Mouse (Mus musculus): ENCODE data around the gene Bloc1s5. TPM values are rescaled to one million over a fixed set of nuclear protein-coding genes. Genes with fewer than 3 reads are reported as not detected.
"Not testable (repeated sequence)": the region's sequence is repeated elsewhere in the genome, so short reads cannot be mapped to it uniquely, and the experiment has no call there.

Bloc1s5 gene
- polyA plus RNA-seq, 1 experiment from 2014 or later, result 20.8 TPM

DNA sequence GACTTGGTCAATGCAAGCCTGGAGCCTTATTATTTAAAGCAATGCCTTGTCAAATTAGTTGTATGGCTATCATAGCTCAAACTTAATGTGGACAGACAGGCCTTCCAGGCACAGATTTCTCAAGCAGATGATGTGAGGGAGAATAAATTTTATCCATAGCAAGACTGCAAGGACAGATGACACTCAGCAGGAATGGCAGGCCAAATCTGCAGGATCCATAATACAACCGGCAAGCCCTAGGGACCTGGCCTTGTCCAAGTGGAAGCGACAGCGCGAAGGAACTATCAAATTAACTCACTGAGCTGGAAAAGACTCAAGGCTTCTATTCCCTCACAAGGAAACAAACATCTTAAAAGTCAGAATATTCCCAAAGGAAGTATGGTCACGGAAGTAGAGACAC is 6.1 kb upstream of the Bloc1s5 start:
- Histone ChIP-seq H3K27me3 (no peaks in the 10 kb centered on the region), H3K36me3 (peaks cover 30% of the 10 kb centered on the region), H3K9ac (no peak overlapping the region), H3K9me3 (no peaks in the 10 kb centered on the region), H3K27ac (replicated peaks) (no peak overlapping the region), H3K4me1 (replicated peaks) (no peaks in the 10 kb centered on the region), H3K4me2 (no peak overlapping the region), H3K4me3 (no peak overlapping the region)
- 87% methylated on average over 5 of the region's 5 CpGs for WGBS
- ATAC-seq (ENCODE audit: low FRiP score, low read depth), result no peak

DNA sequence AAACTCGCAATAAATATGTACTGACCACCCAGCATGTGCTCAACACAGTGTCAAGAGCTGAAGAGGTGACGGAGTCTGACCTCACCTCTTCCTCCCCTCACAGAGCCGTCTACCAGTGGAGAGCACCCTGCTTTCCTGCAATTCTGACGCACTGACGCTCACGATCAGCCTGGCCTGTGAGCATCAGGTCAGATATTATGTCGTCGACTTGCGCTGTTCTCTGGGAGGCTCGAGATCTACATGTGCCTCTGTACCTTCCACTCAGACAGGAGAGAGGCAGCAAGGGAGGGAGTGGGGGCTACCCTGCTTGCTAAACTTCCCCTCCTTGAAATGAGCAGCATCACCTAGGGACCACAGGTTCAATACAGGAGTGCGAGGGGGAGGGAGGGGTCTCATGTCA is 3.8 kb upstream of the Bloc1s5 start:
- Histone ChIP-seq H3K4me1 (replicated peaks) (peaks cover 9% of the 10 kb centered on the region), H3K9me3 (no peaks in the 10 kb centered on the region), H3K4me3 (no peak overlapping the region), H3K36me3 (peaks cover 12% of the 10 kb centered on the region), H3K27me3 (no peaks in the 10 kb centered on the region), H3K27ac (replicated peaks) (no peak overlapping the region), H3K4me2 (no peak overlapping the region), H3K9ac (no peak overlapping the region)
- no peak for ATAC-seq (ENCODE audit: low FRiP score, low read depth)
- WGBS, result 81% methylated on average over 11 of the region's 11 CpGs

DNA sequence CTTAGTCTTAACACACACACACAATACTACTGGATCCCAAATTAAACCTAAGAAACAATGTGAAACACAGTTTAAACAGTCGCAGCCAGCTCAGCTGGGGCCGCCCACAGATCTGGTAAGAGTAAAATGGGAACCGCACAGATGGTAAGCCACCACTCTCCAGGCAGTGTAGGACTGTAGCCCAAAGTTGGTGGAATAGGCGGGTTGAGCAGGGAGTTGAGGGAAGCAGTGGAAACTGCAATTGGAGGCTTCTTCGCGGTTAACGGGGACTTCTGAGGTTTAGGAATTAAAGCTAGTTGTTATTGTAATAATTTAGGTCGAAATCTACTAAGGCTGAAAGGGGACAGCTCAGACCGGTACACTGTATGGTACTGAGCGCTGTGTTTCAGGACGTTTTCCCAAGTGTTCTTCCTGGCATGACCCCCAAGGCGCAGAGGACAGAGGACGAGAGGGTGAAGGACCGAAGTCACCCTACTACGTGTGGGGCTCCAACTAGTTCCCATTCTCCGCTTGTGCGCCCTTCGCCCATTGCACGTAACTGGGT is 581 bp downstream of the Bloc1s5 start:
- Histone ChIP-seq H3K9ac (peak overlapping the region; percentile 77), H3K36me3 (no peaks in the 10 kb centered on the region), H3K27ac (replicated peaks) (peak overlapping the region; percentile 81), H3K4me2 (peak overlapping the region; percentile 60), H3K4me1 (replicated peaks) (peaks cover 10% of the 10 kb centered on the region), H3K4me3 (peak overlapping the region; percentile 78), H3K27me3 (no peaks in the 10 kb centered on the region), H3K9me3 (no peaks in the 10 kb centered on the region)
- peak; percentile 87 for ATAC-seq (ENCODE audit: low FRiP score, low read depth)
- WGBS, result under 1% methylated on average over 19 of the region's 19 CpGs

DNA sequence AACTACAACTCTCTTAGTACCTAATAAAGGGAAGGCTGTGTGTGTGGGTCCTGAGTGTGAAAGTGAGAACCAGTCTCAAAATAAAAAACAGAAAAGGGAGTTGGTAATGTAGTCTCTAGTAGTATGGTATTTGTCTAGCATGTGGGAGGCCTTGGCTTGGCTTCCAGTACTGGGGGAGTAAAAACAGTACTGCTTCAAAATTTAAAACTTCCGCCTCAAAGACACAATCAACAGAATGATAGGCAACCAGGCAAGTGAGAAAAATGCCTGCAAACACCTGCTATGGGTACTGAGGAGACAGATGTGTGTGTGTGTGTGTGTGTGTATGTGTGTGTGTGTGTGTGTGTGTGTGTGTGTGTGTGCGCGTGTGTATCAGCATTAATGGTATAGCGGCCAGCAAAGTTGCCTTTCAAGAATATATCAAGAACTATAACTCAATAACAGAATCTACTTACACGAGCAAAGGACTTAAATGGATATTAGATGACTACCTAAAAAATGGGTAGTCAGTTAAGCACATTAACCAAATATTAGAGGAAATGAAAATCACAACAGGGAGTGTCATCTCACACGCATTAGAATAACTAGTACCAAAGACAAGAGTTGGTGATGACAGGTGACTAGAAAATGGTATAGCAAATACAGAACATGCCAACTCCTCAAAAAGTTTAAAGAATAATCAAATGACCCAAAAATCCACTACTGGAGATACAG is 1.5 kb downstream of the Bloc1s5 start:
- H3K9me3 ChIP-seq, result no peaks in the 10 kb centered on the region
- H3K36me3 ChIP-seq, result no peaks in the 10 kb centered on the region
- peaks cover 10% of the 10 kb centered on the region for H3K4me1 ChIP-seq (replicated peaks)
- no peak overlapping the region for H3K9ac ChIP-seq
- ATAC-seq (ENCODE audit: low FRiP score, low read depth), result no peak
- H3K27ac ChIP-seq (replicated peaks), result no peak overlapping the region
- H3K27me3 ChIP-seq, result no peaks in the 10 kb centered on the region
- WGBS, result 93% methylated on average over 6 of the region's 6 CpGs
- peak overlapping the region; percentile 78; the same call in 1 of the 2 replicates for H3K4me3 ChIP-seq
- H3K4me2 ChIP-seq, result peak overlapping the region; percentile 60; the same call in 1 of the 2 replicates

DNA sequence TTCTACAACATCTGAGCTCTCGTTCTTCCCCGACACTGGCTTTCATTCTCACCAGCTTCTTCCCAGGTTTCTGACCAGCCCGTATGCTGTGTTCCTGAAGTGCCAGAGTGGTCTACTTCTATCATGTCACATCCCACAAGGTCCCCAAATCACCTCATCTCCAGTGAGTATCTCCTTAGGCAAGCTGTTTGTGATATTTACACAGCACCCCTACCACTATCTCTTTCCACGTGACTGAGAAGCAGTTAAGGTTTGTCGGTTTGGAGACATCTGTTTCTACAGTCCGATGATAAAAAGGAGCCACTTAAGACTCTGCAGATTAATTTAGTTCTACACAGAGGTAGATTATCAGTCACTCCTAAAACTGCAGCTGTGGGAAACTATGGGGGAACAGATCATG is 2.4 kb downstream of the Bloc1s5 start:
- ATAC-seq (ENCODE audit: low FRiP score, low read depth), result no peak
- Histone ChIP-seq H3K4me2 (no peak overlapping the region), H3K9ac (no peak overlapping the region), H3K36me3 (no peaks in the 10 kb centered on the region), H3K9me3 (no peaks in the 10 kb centered on the region), H3K4me3 (no peak overlapping the region), H3K4me1 (replicated peaks) (peaks cover 10% of the 10 kb centered on the region), H3K27ac (replicated peaks) (no peak overlapping the region), H3K27me3 (no peaks in the 10 kb centered on the region)
- 91% methylated on average over 6 of the region's 6 CpGs for WGBS

DNA sequence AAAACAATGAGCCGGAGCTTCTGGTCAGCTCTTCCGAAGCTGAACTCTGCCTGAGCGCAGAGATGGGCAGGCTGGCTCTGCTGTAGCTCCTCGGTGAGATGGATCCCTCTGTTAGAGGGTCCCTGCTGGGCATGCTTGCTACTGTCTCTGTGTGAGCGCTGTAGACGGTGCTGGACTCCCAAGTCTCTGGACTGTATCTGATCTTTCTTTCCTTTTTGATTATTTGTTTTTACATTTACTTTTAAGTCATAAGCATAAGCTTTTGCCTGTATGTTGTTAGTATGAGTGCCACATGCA is 8.7 kb downstream of the Bloc1s5 start:
- no peaks in the 10 kb centered on the region for H3K27me3 ChIP-seq
- 19% methylated on average over 6 of the region's 6 CpGs for WGBS
- H3K9me3 ChIP-seq, result no peaks in the 10 kb centered on the region
- H3K4me2 ChIP-seq, result no peak overlapping the region
- no peak overlapping the region for H3K9ac ChIP-seq
- 0 out of 2 replicates have a peak, but pooled peaks cover 3% of the 10 kb centered on the region for H3K4me1 ChIP-seq (replicated peaks)
- no peak overlapping the region for H3K4me3 ChIP-seq
- no peak overlapping the region for H3K27ac ChIP-seq (replicated peaks)
- H3K36me3 ChIP-seq, result no peaks in the 10 kb centered on the region
- peak; percentile 51; the same call in 1 of the 2 replicates for ATAC-seq (ENCODE audit: low FRiP score, low read depth)

DNA sequence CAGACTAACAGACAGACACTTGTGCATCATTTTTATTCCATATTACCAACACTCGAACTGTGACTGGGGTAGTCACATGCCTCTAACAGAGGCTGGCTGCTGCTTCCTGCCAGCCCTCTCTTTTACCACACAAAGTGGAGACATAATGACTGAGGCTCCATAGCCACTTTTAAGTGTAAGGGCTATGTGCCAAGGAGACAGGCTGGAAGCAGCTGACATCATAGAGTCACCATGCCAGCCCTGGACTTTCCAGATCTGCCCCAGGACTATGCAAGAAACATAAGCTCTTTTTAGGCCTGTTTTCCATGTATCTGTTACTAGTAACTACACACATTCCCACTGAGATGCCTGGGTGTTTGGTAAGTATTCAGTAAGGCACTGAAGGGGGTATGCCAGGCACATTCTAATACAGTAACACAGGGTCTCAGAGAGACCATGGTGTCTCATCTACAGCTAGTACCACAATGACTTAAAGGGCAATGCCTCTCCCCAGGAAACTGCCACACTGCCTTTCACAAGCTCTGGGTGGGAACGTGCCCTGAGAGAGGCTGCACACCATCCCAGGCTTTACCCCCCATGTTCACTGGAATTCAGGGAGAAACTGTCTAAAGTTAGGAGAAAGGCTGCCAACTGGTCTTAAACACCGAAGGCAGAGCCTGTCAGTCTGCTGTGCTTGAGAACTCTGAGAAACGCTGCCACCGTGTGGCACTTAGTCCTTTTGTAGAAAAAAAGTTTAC is 9.2 kb downstream of the Bloc1s5 start:
- ATAC-seq (ENCODE audit: low FRiP score, low read depth), result peak; percentile 51; the same call in 1 of the 2 replicates
- Histone ChIP-seq H3K36me3 (no peaks in the 10 kb centered on the region), H3K9ac (no peak overlapping the region), H3K4me1 (replicated peaks) (0 out of 2 replicates have a peak, but pooled peaks cover 3% of the 10 kb centered on the region), H3K27me3 (no peaks in the 10 kb centered on the region), H3K27ac (replicated peaks) (no peak overlapping the region), H3K4me3 (no peak overlapping the region), H3K9me3 (no peaks in the 10 kb centered on the region), H3K4me2 (no peak overlapping the region)
- WGBS, result 17% methylated on average over 5 of the region's 5 CpGs

DNA sequence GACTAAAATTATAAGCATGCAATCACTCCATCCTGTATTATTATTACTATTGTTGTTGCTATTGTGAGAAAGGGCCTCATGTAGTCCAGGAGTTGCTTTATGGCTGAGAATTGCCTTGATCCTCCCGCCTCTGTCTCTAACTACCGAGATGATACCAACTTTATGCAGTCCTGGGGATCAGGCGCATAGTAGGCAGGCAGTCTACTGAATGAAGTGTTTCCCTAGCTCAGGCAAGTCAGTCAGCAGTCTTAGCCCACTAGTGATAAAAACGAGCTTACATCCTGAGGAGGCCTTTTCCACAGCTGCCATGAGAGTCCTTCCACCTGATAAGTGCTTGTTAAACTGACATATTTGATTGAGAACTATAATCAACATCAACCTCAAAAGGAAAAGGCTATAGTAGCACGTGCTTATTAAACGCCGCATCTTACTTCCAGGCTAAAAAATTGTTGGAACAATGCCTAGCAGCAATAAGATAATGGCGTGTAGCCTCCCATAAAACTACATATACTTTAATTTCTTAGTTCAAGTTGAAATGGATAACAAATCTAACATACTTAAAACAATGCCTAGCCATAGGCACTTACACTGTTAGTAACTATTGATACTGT is 10.5 kb downstream of the Bloc1s5 start:
- H3K4me1 ChIP-seq (replicated peaks), result 0 out of 2 replicates have a peak, but pooled peaks cover 3% of the 10 kb centered on the region
- no peaks in the 10 kb centered on the region for H3K9me3 ChIP-seq
- no peak overlapping the region for H3K4me2 ChIP-seq
- no peak overlapping the region for H3K4me3 ChIP-seq
- no peaks in the 10 kb centered on the region for H3K27me3 ChIP-seq
- H3K27ac ChIP-seq (replicated peaks), result no peak overlapping the region
- no peak overlapping the region for H3K9ac ChIP-seq
- WGBS, result 88% methylated on average over 8 of the region's 8 CpGs
- ATAC-seq (ENCODE audit: low FRiP score, low read depth), result no peak
- no peaks in the 10 kb centered on the region for H3K36me3 ChIP-seq

DNA sequence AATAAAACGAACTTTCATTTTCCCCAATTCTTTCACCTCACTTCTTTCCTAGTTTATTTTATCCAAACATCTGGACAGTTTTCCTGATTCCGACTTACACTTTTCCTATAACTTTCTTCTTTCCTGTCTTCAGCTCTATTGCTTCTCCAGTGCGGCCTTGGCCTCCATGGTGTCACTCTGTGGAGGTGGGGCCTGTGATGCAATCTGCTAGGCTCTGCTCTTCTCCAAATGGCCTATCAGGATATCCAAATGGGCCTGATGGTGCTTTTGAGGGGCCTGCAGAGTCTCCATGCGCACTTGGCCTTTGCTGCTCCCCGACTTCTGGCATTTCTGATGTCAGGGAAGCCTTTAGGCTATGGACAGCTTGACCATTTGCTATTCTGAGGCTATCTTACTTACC is 11.6 kb downstream of the Bloc1s5 start:
- no peak overlapping the region for H3K27ac ChIP-seq (replicated peaks)
- 0 out of 2 replicates have a peak, but pooled peaks cover 3% of the 10 kb centered on the region for H3K4me1 ChIP-seq (replicated peaks)
- no peak overlapping the region for H3K9ac ChIP-seq
- WGBS, result 93% methylated on average over 5 of the region's 5 CpGs
- ATAC-seq (ENCODE audit: low FRiP score, low read depth), result no peak
- no peak overlapping the region for H3K4me3 ChIP-seq
- H3K9me3 ChIP-seq, result no peaks in the 10 kb centered on the region
- H3K27me3 ChIP-seq, result no peaks in the 10 kb centered on the region
- H3K4me2 ChIP-seq, result no peak overlapping the region
- no peaks in the 10 kb centered on the region for H3K36me3 ChIP-seq

DNA sequence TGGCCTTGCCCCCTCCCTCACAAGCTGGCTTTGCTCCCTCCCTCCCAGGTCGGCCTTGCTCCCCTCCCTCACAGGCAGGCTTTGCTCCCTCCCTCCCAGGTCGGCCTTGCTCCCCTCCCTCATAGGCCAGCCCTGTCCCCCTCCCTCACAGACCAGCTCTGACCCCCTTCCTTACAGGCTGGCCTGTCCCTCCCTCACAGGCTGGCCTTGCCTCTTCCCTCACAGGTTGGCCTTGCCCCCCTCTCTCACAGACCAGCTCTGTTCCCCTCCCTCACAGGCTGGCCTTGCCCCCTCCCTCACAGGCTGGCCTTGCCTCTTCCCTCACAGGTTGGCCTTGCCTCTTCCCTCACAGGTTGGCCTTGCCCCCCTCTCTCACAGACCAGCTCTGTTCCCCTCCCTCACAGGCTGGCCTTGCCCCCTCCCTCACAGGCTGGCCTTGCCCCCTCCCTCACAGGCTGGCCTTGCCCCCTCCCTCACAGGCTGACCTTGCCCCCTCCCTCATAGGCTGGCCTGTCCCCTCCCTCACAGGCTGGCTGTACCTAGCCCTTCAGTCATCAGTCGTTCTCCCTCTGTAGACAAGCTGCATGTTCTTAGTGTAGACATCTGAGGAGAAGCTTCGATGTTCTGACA is 16.8 kb downstream of the Bloc1s5 start:
- not testable (repeated sequence) for ATAC-seq (ENCODE audit: low FRiP score, low read depth); H3K4me2 ChIP-seq; H3K9ac ChIP-seq; H3K9me3 ChIP-seq; H3K4me1 ChIP-seq (replicated peaks); H3K27ac ChIP-seq (replicated peaks); H3K36me3 ChIP-seq; H3K4me3 ChIP-seq; H3K27me3 ChIP-seq
- WGBS, result 87% methylated on average over 4 of the region's 4 CpGs

DNA sequence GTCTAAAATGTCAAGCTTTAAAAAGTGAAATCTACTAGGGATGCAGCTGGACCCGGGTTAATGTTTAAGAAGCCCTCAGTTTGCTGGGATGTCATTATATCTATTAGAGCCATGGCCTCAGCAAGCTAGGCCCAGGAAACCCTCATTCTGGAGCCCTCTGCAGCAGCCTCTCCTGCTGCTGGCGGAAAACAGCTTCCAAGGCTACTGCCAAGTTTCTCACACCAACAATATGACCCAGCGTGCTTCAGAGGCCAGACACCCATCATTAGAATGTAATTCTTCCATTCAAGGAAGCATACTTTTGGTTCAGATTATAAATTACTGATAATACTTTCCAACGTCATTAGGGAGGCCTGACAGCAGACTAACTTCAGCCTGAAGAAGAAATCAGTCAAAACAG is 18.0 kb downstream of the Bloc1s5 start:
- no peak overlapping the region for H3K27ac ChIP-seq (replicated peaks)
- no peaks in the 10 kb centered on the region for H3K9me3 ChIP-seq
- H3K27me3 ChIP-seq, result no peaks in the 10 kb centered on the region
- H3K36me3 ChIP-seq, result peaks cover 10% of the 10 kb centered on the region; the same call in 1 of the 2 replicates
- no peak overlapping the region for H3K9ac ChIP-seq
- ATAC-seq (ENCODE audit: low FRiP score, low read depth), result no peak
- H3K4me3 ChIP-seq, result no peak overlapping the region
- 81% methylated on average over 4 of the region's 4 CpGs for WGBS
- no peak overlapping the region for H3K4me2 ChIP-seq
- no peaks in the 10 kb centered on the region for H3K4me1 ChIP-seq (replicated peaks)

DNA sequence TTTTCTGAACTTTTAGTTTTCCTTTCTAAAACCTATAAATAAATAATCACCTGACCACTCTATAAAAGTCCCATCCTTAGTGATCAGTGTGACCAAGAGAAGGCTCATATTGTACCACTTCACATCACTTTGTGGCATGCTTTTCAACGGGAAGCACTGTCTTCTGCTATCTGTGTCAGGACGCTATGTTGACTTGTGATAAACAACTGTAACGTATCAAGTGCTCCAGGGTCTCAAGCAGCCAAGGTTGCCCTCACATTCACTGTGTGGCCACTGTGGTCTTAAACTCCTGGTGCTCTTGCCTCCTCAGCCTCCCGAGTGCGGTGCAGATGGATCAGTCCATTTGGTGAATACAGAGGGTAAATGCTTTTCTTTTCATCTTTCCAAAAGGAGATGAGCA is 19.3 kb downstream of the Bloc1s5 start:
- no peak overlapping the region for H3K27ac ChIP-seq (replicated peaks)
- no peaks in the 10 kb centered on the region for H3K9me3 ChIP-seq
- no peaks in the 10 kb centered on the region for H3K4me1 ChIP-seq (replicated peaks)
- H3K4me2 ChIP-seq, result no peak overlapping the region
- H3K36me3 ChIP-seq, result peaks cover 10% of the 10 kb centered on the region; the same call in 1 of the 2 replicates
- ATAC-seq (ENCODE audit: low FRiP score, low read depth), result no peak
- WGBS, result 95% methylated on average over 5 of the region's 5 CpGs
- no peak overlapping the region for H3K4me3 ChIP-seq
- no peaks in the 10 kb centered on the region for H3K27me3 ChIP-seq
- H3K9ac ChIP-seq, result no peak overlapping the region

All from hindbrain, embryonic 15.5 days (tissue).